1 mouse cellular context compared by ENCODE assay signal in the genomic region with DNA sequence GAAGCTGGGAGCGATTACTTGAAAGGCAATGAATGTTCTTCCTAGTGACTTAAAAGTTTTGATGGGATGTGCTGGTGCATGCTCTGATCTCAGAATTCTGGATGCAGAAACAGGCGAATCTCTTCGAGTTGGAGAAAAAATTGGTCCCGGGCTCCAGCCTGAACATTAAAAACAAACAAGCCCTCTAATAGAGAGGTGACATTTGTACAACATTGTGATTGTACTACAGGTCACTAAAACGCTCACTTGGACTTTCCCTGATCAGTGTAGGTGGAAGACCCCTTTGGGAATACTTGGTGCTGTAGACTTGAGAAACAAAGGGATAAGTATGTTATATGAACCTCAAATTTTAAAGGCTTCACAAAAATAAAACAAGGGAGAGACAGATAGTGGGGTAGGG.
A peak's percentile ranks its signal among the peaks of the same experiment; 100 is the strongest.
TF ChIP-seq lines count a peak whose summit lies in the region.

No protein-coding gene starts in this region.

TF ChIP-seq in MEL, 35 proteins besides CTCF, POLR2A, EP300 and RAD21:
- TF ChIP-seq MXI1 (IDR thresholded peaks at IDR 0.05; ENCODE audit: low read depth, low read length) (no peak; the same call in 1 of the 2 replicates), MAZ (IDR thresholded peaks at IDR 0.05; ENCODE audit: low read depth, low read length) (0 out of 2 replicates have a peak, but pooled peaks have one; percentile 40), GABPA (IDR thresholded peaks at IDR 0.05; ENCODE audit: low read depth, low read length) (no peak), GATA1 (IDR thresholded peaks at IDR 0.05; ENCODE audit: low read depth, low read length) (no peak), E2F4 (IDR thresholded peaks at IDR 0.05; ENCODE audit: borderline replicate concordance, low read depth, low read length) (0 out of 2 replicates have a peak, but pooled peaks have one; percentile 29), SMC3 (IDR thresholded peaks at IDR 0.05; ENCODE audit: low read depth, low read length) (no peak), USF2 (IDR thresholded peaks at IDR 0.05; ENCODE audit: borderline replicate concordance in 1 of 2, insufficient read depth in 1 of 2, low read depth in 1 of 2, low read length in 2 of 2) (no peak), HCFC1 (IDR thresholded peaks at IDR 0.05; ENCODE audit: low read depth, low read length) (0 out of 2 replicates have a peak, but pooled peaks have one; percentile 2), KAT2A (conservative IDR thresholded peaks at IDR 0.05; ENCODE audit: low read depth, low read length) (no peak), ZC3H11A (IDR thresholded peaks at IDR 0.05; ENCODE audit: low read depth, low read length) (no peak), BHLHE40 (IDR thresholded peaks at IDR 0.05; ENCODE audit: borderline replicate concordance, low read depth, low read length) (no peak), TAL1 (IDR thresholded peaks at IDR 0.05; ENCODE audit: low read length) (no peak)
TF ChIP-seq in MEL: peak in this region for 3.
